Mouse (Mus musculus): ENCODE data around the gene Mtmr4.

DNA sequence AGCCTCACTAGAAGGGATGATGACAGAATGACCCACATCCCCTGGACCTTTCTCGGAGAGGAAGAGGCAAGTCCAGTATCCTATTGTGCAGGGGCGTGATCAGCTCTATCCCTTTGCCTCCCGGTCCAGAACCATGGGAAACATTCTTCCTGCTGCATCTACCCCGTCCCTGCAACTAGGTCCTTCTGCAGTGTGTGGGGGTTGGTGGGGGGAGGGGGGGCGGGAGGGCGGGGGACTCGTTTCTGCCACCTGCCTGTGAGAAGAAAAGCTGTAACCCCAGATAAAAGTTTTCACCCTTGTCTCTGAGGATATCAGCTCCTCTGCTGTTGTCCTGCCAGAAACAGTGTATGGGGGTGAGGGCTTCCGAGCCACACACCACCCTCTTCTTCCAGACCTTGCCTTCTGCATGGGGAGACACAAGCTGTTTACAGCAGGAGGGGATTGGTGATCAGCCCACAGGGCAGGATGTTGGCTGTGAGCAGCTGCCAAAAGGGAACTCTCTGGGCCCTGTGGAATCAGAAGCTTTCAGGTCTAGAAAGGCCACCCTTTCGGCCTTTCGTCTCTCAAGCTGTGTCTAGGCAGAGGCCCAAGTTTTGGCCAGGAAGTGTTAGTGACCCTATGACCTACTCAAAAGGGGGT lies 12.9 kb upstream of the Mtmr4 start:
- no peak for TF ChIP-seq CTCF (IDR thresholded peaks at IDR 0.05; ENCODE audit: low read depth, low read length)
- no peak for TF ChIP-seq GATA2 (IDR thresholded peaks at IDR 0.05; ENCODE audit: borderline replicate concordance, low read depth, low read length)
